Mouse (Mus musculus) megakaryocyte, embryonic 14.5 days (primary cell): ENCODE measurements at regions not wholly inside any gene's neighbourhood (a gene's known extent, or its start where the extent isn't known, plus 50 kb on each side); places are given as distances from the start of the nearest gene placed in this dataset.

ENCODE experiments used
- H3K27me3 ChIP-seq: replicated peaks from 2 replicates; pipeline ENCODE3; 2012; ENCODE audit warnings: inconsistent platforms
- H3K36me3 ChIP-seq: replicated peaks from 2 replicates; pipeline ENCODE3; 2012; ENCODE audit warnings: low read length, inconsistent platforms, mixed read lengths
- H3K4me1 ChIP-seq: 2 replicates; pipeline ENCODE4 v1.6.1; 2012; ENCODE audit warnings: inconsistent platforms
- H3K4me3 ChIP-seq: replicated peaks from 2 replicates; pipeline ENCODE3; 2012; ENCODE audit warnings: moderate library complexity, mild to moderate bottlenecking, inconsistent platforms
- H3K9me3 ChIP-seq: 2 replicates; pipeline ENCODE4 v1.6.1; 2012; ENCODE audit warnings: inconsistent platforms
- FLI1 ChIP-seq: IDR thresholded peaks from 2 replicates; pipeline ENCODE4 v1.6.1; 2012; ENCODE audit warnings: low read length, inconsistent platforms, mixed read lengths
- GATA1 ChIP-seq: IDR thresholded peaks from 3 replicates; pipeline ENCODE4 v1.6.1; 2012; ENCODE audit warnings: mixed read lengths, low read length, inconsistent platforms, borderline replicate concordance

GRCm38 (mm10) chr3:103425812-103426430 is 146.8 kb downstream of the Trim33 start:
- TF ChIP-seq GATA1, result no peak
- no peak for TF ChIP-seq FLI1
- peaks cover 23% of the 10 kb centered on the region for H3K27me3 ChIP-seq
- 0 out of 2 replicates have a peak, but pooled peaks cover 3% of the 10 kb centered on the region for H3K9me3 ChIP-seq
- H3K4me1 ChIP-seq, result peaks cover 14% of the 10 kb centered on the region
- H3K4me3 ChIP-seq, result no peak overlapping the region
- no peaks in the 10 kb centered on the region for H3K36me3 ChIP-seq

GRCm38 (mm10) chr3:103429227-103429788 is 145.7 kb upstream of the Syt6 start:
- no peak for TF ChIP-seq GATA1
- no peak for TF ChIP-seq FLI1
- no peak overlapping the region for H3K4me3 ChIP-seq

GRCm38 (mm10) chr3:103430131-103430530 is 144.9 kb upstream of the Syt6 start:
- Histone ChIP-seq H3K4me3 (no peak overlapping the region), H3K4me1 (peaks cover 5% of the 10 kb centered on the region), H3K9me3 (0 out of 2 replicates have a peak, but pooled peaks cover 3% of the 10 kb centered on the region), H3K27me3 (peaks cover 29% of the 10 kb centered on the region), H3K36me3 (no peaks in the 10 kb centered on the region)
- TF ChIP-seq FLI1, result no peak
- TF ChIP-seq GATA1, result no peak

More at GRCm38 (mm10) chr3:103429227-103429788, 145.7 kb upstream of the Syt6 start:
- Histone ChIP-seq H3K9me3 (0 out of 2 replicates have a peak, but pooled peaks cover 3% of the 10 kb centered on the region), H3K4me1 (peaks cover 5% of the 10 kb centered on the region), H3K27me3 (peaks cover 31% of the 10 kb centered on the region), H3K36me3 (no peaks in the 10 kb centered on the region)

- Histone ChIP-seq H3K4me3 (no peak overlapping the region), H3K4me1 (peaks cover 3% of the 10 kb centered on the region), H3K27me3 (peaks cover 29% of the 10 kb centered on the region), H3K36me3 (no peaks in the 10 kb centered on the region), H3K9me3 (peaks cover 13% of the 10 kb centered on the region)
- TF ChIP-seq FLI1, result no peak
- TF ChIP-seq GATA1, result no peak
Measured at GRCm38 (mm10) chr3:103432254-103432653, 142.8 kb upstream of the Syt6 start.

GRCm38 (mm10) chr3:103436902-103437603 is 138.0 kb upstream of the Syt6 start:
- H3K27me3 ChIP-seq, result peaks cover 23% of the 10 kb centered on the region
- H3K36me3 ChIP-seq, result no peaks in the 10 kb centered on the region
- no peak overlapping the region for H3K4me3 ChIP-seq
- no peak for TF ChIP-seq FLI1
- TF ChIP-seq GATA1, result no peak
- no peaks in the 10 kb centered on the region; the same call in 1 of the 2 replicates for H3K4me1 ChIP-seq
- peaks cover 10% of the 10 kb centered on the region for H3K9me3 ChIP-seq

- TF ChIP-seq GATA1, result no peak
- no peak for TF ChIP-seq FLI1
- peaks cover 19% of the 10 kb centered on the region for H3K27me3 ChIP-seq
- no peaks in the 10 kb centered on the region for H3K4me1 ChIP-seq
- H3K4me3 ChIP-seq, result no peak overlapping the region
- H3K9me3 ChIP-seq, result peaks cover 10% of the 10 kb centered on the region
- H3K36me3 ChIP-seq, result no peaks in the 10 kb centered on the region
Measured at GRCm38 (mm10) chr3:103438791-103439354, 136.2 kb upstream of the Syt6 start.

GRCm38 (mm10) chr3:103443247-103443646 is 131.8 kb upstream of the Syt6 start:
- Histone ChIP-seq H3K36me3 (no peaks in the 10 kb centered on the region), H3K27me3 (peaks cover 8% of the 10 kb centered on the region), H3K9me3 (no peaks in the 10 kb centered on the region), H3K4me3 (no peak overlapping the region), H3K4me1 (no peaks in the 10 kb centered on the region)
- TF ChIP-seq GATA1, result no peak
- no peak for TF ChIP-seq FLI1

GRCm38 (mm10) chr3:103445852-103446251 is 129.2 kb upstream of the Syt6 start:
- TF ChIP-seq GATA1 (no peak), FLI1 (no peak)
- Histone ChIP-seq H3K4me1 (no peaks in the 10 kb centered on the region), H3K27me3 (peaks cover 8% of the 10 kb centered on the region)

GRCm38 (mm10) chr3:103449851-103450250 is 125.2 kb upstream of the Syt6 start:
- TF ChIP-seq FLI1, result no peak
- TF ChIP-seq GATA1, result no peak
- peaks cover 6% of the 10 kb centered on the region for H3K27me3 ChIP-seq
- H3K4me1 ChIP-seq, result no peaks in the 10 kb centered on the region
- no peaks in the 10 kb centered on the region for H3K36me3 ChIP-seq
- H3K4me3 ChIP-seq, result no peak overlapping the region
- no peaks in the 10 kb centered on the region for H3K9me3 ChIP-seq

More at GRCm38 (mm10) chr3:103445852-103446251, 129.2 kb upstream of the Syt6 start:
- Histone ChIP-seq H3K9me3 (no peaks in the 10 kb centered on the region), H3K4me3 (no peak overlapping the region), H3K36me3 (no peaks in the 10 kb centered on the region)

GRCm38 (mm10) chr3:103451971-103452370 is 123.1 kb upstream of the Syt6 start:
- TF ChIP-seq GATA1 (no peak), FLI1 (no peak)
- Histone ChIP-seq H3K36me3 (no peaks in the 10 kb centered on the region), H3K9me3 (no peaks in the 10 kb centered on the region)

More at GRCm38 (mm10) chr3:103451971-103452370, 123.1 kb upstream of the Syt6 start:
- Histone ChIP-seq H3K27me3 (peaks cover 8% of the 10 kb centered on the region), H3K4me1 (no peaks in the 10 kb centered on the region), H3K4me3 (no peak overlapping the region)
